Mouse (Mus musculus) lung, adult 2 months (tissue): ENCODE measurements around the gene Foxn1. TPM values are rescaled to one million over a fixed set of nuclear protein-coding genes. Genes with fewer than 3 reads are reported as not detected.

Source experiments
- DNase-seq: peaks from one replicate; pipeline ENCODE4 v3.0.0; 2022
- H3K4me1 ChIP-seq: fragments of 200-500 bp; 2 replicates; pipeline ENCODE4 v1.6.1; 2011; ENCODE audit warnings: low read length; ENCODE audit not compliant: control insufficient read depth, insufficient read depth
- H3K4me3 ChIP-seq: fragments of 200-500 bp; replicated peaks from 2 replicates; pipeline ENCODE3; 2011; ENCODE audit warnings: low read depth, mild to moderate bottlenecking, control low read depth, low read length; ENCODE audit errors: extremely low read depth
- CTCF ChIP-seq: fragments of 200-500 bp; IDR thresholded peaks from 2 replicates; pipeline ENCODE4 v1.5.1; 2011; ENCODE audit warnings: mild to moderate bottlenecking, low read length, control low read depth; ENCODE audit not compliant: insufficient read depth
- POLR2A ChIP-seq: fragments of 200-500 bp; IDR thresholded peaks from 2 replicates; pipeline ENCODE4 v1.6.1; 2011; ENCODE audit warnings: low read depth, mild to moderate bottlenecking, control low read depth, low read length, borderline replicate concordance; ENCODE audit errors: extremely low read depth
- WGBS: fragments of 180-500 bp; shearing (Covaris S2); methylation state at CpG from one replicate; pipeline ENCODE4 v1.1.7; 2018; 5-methylcytosine and 5-hydroxymethylcytosine counted together
- polyA plus RNA-seq: library from polyadenylated mRNA; depleted of rRNA; stranded (reverse); fragments of >200 nt; gene quantifications from 2 replicates; pipeline ENCODE4 v1.2.3, GENCODE M21; 2012

The Foxn1 gene
- polyA plus RNA-seq, 1 experiment, result 0.62 TPM

- no peak overlapping the region for H3K4me3 ChIP-seq
- TF ChIP-seq CTCF (no peak), POLR2A (no peak)
- DNase-seq, result no peak
- peaks cover 2% of the 10 kb centered on the region; the same call in 1 of the 2 replicates for H3K4me1 ChIP-seq
- 66% methylated on average over 13 of the region's 13 CpGs for WGBS
Observed at GRCm38 (mm10) chr11:78363309-78364007, 22.9 kb downstream of the Foxn1 start.

GRCm38 (mm10) chr11:78360789-78361131 lies 25.6 kb downstream of the Foxn1 start:
- Histone ChIP-seq H3K4me3 (no peak overlapping the region), H3K4me1 (peaks cover 2% of the 10 kb centered on the region; the same call in 1 of the 2 replicates)
- DNase-seq, result no peak
- 45% methylated on average over 2 of the region's 2 CpGs for WGBS
- TF ChIP-seq CTCF (no peak), POLR2A (no peak)

DNA sequence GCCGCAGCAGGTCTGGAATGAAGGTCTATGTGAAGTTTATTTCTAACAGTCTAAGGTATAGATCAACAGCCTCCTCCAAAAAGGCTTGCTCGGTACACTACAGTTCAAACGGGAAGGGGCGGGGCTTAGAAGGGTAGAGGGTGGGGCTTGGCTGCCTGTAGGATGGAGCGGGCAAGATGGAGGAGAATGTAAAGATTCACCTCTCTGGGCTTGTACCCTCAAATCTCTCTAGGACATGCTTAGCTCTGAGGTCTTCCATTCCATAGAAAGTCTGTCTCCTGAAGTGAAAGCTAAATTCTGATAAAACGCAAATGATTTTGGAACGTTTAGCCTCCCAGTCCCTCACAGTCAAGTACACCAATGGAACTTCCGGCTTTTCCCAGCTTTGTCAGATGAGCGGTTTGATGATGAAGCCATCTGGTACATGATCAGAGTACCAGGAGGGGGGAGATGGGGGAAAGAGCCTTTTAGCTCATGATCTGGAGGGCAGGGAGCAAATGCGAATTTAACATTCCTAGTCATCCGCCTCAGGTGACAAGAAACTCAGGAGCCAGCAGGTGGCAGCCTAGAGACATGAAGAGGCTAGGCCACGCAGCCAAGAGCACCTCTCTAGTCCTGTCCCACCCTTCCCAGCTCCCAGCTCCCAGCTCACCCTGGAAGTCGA lies 26.1 kb downstream of the Foxn1 start:
- TF ChIP-seq CTCF, result peak; percentile 81
- no peak for TF ChIP-seq POLR2A
- peak; percentile 79 for DNase-seq
- WGBS, result 11% methylated on average over 13 of the region's 13 CpGs
- Histone ChIP-seq H3K4me3 (peak overlapping the region; percentile 4), H3K4me1 (peaks cover 2% of the 10 kb centered on the region; the same call in 1 of the 2 replicates)

- Histone ChIP-seq H3K4me1 (peaks cover 2% of the 10 kb centered on the region; the same call in 1 of the 2 replicates), H3K4me3 (no peak overlapping the region)
- TF ChIP-seq POLR2A (no peak), CTCF (peak; percentile 71)
- 28% methylated on average over 22 of the region's 22 CpGs for WGBS
- no peak for DNase-seq
Observed at GRCm38 (mm10) chr11:78358330-78359007, 27.9 kb downstream of the Foxn1 start.

GRCm38 (mm10) chr11:78355471-78356238 lies 30.7 kb downstream of the Foxn1 start:
- peak; percentile 66 for DNase-seq
- no peak for TF ChIP-seq POLR2A
- TF ChIP-seq CTCF, result peak; percentile 79
- WGBS, result 38% methylated on average over 4 of the region's 4 CpGs
- Histone ChIP-seq H3K4me3 (no peak overlapping the region), H3K4me1 (peaks cover 2% of the 10 kb centered on the region; the same call in 1 of the 2 replicates)

GRCm38 (mm10) chr11:78354905-78355304 lies 31.5 kb downstream of the Foxn1 start:
- Histone ChIP-seq H3K4me1 (no peaks in the 10 kb centered on the region), H3K4me3 (no peak overlapping the region)
- TF ChIP-seq CTCF (no peak), POLR2A (no peak)
- 90% methylated on average over 6 of the region's 6 CpGs for WGBS
- no peak for DNase-seq

DNA sequence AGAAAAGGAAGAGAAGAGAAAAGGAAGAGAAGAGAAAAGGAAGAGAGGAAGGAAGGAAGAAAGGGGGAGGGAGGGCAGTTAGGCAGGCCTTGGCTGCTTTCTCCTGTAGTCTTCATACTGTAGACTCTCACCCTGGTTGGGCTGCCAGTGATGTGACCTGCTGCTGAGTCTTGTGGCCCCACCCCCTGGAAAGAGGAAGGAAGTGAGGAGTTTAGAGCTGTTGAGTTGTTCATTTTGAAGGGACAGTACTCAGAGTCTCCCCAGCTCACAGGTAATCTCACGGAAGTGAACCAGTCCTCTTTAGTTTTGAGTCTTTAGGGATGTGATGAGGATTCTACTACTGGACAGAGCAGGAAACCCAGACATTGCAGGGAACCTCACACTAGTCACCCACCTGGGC lies 33.3 kb downstream of the Foxn1 start:
- TF ChIP-seq CTCF (no peak), POLR2A (no peak)
- H3K4me3 ChIP-seq, result no peak overlapping the region
- H3K4me1 ChIP-seq, result no peaks in the 10 kb centered on the region
- WGBS, result 58% methylated on average over 1 of the region's 1 CpGs
- no peak for DNase-seq

DNA sequence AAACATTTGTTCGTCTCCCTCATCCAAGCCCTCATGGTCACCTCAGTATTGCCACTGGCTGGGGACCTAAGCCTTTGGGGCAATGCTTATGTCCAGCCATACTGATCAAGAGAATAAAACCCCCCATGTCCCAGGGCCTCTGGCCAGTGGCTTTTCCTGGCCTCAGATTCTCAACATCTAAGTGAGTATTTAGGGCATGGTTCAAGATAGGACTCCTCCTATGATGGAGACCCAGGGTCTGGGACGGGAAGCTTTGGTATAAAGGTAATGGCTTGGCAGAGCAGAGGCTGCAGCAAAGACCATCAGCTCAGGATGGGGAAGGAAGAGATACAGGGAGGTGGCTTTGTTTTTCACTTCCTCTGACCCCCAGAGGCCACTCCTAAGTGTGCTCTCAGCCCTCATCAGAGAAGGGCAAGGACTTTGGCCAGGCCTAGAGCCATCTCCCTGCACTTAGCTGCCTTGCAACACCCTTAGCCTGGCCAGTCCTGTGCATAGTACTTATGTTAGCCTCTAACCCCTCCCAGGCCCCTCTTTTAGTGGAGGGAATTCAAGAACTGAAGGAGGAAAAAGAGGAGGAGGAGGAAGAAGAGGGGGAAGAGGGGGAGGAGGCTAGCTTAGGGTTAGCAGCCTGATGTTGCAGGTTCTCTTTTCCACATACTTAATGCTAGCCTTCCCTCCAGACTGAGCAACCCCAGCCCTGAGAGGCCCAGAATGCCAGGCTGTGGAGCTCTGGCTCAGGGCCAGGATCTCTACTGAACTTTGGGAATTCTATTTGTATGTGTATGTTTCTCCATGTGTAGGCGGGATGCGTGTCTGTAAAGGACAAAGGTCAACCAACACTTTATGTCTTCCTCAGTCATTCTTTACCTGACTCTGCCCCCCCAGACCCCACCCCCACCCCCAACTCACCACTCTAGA lies 36.7 kb downstream of the Foxn1 start:
- DNase-seq, result no peak
- H3K4me1 ChIP-seq, result peaks cover 5% of the 10 kb centered on the region; the same call in 1 of the 2 replicates
- TF ChIP-seq CTCF (no peak), POLR2A (no peak)
- H3K4me3 ChIP-seq, result no peak overlapping the region
- 70% methylated on average over 4 of the region's 4 CpGs for WGBS
